ENCODE assay signal across 18 mouse cellular contexts in genomic region chr7:97407145-97407544, GRCm38 (mm10). TPM values are rescaled to one million over a fixed set of nuclear protein-coding genes. Genes with fewer than 3 reads are reported as not detected.
DNase-seq lines count a peak whose midpoint lies in the region; ATAC-seq and TF ChIP-seq lines count a peak whose summit lies in the region.
"Had no signal": no experiment of that assay in that cellular context is flagged by ENCODE, and none has a peak within 500 bp of the region (broad histone marks: within the 10 kb centered on the region; RNA-seq: fewer than 3 reads in every experiment).

No protein-coding gene starts in this region.

- no peak for DNase-seq in limb, embryonic 10.5 days (ENCODE audit: low spot score)
- no peak for DNase-seq in lung, postnatal 0 days (ENCODE audit: low spot score)
- no peak for DNase-seq in lung, adult 2 months
- no peak for DNase-seq in layer of hippocampus, adult 9-11 months
- no peak for DNase-seq in c-Kit-positive CD71-positive TER-119-positive erythroid progenitor cells, embryonic 14.5 days (ENCODE audit: low spot score)
- DNase-seq: adrenal gland, adult 2 months; adrenal gland, postnatal 25 days; cerebellum, adult 2 months; cerebellum, postnatal 10 days; gastrocnemius, postnatal 10 days; heart, adult 18-20 months; heart, postnatal 10 days had no signal

- WGBS in limb, embryonic 13.5 days = 83% methylated on average over 10 of the region's 10 CpGs
- WGBS in limb, embryonic 10.5 days = 95% methylated on average over 10 of the region's 10 CpGs
- WGBS in lung, postnatal 0 days = 58% methylated on average over 10 of the region's 10 CpGs
- 67% methylated on average over 10 of the region's 10 CpGs for WGBS in lung, adult 2 months
- 72% methylated on average over 10 of the region's 10 CpGs for WGBS in stomach, embryonic 14.5 days

- 0 out of 2 replicates have a peak, but pooled peaks cover 9% of the 10 kb centered on the region for H3K9me3 ChIP-seq in limb, embryonic 13.5 days
- H3K9me3 ChIP-seq in limb, embryonic 10.5 days (replicated peaks) = no peaks in the 10 kb centered on the region
- H3K9me3 ChIP-seq in lung, postnatal 0 days (ENCODE audit: low read length) = no peaks in the 10 kb centered on the region
- H3K9me3 ChIP-seq in stomach, embryonic 14.5 days (ENCODE audit: control insufficient read depth, low read depth, low read length) = no peaks in the 10 kb centered on the region
- H3K9me3 ChIP-seq: forebrain, embryonic 15.5 days; heart, embryonic 10.5 days; hindbrain, embryonic 13.5 days had no signal

- H3K27ac ChIP-seq in limb, embryonic 13.5 days = no peak overlapping the region
- H3K27ac ChIP-seq in limb, embryonic 10.5 days = no peak overlapping the region
- H3K27ac ChIP-seq in lung, postnatal 0 days (ENCODE audit: low read length) = no peak overlapping the region
- H3K27ac ChIP-seq in stomach, embryonic 14.5 days (ENCODE audit: low read length) = peak overlapping the region; percentile 11; the same call in 1 of the 2 replicates
- H3K27ac ChIP-seq: forebrain, embryonic 15.5 days; heart, embryonic 10.5 days; hindbrain, embryonic 13.5 days had no signal

- TF ChIP-seq CTCF in lung, postnatal 0 days (IDR thresholded peaks at IDR 0.05) = no peak
- TF ChIP-seq CTCF in lung, adult 2 months (IDR thresholded peaks at IDR 0.05; ENCODE audit: insufficient read depth, low read length) = no peak

- H3K4me1 ChIP-seq in limb, embryonic 13.5 days = no peaks in the 10 kb centered on the region
- 0 out of 2 replicates have a peak, but pooled peaks cover 3% of the 10 kb centered on the region for H3K4me1 ChIP-seq in limb, embryonic 10.5 days
- H3K4me1 ChIP-seq in lung, postnatal 0 days (ENCODE audit: insufficient read depth, low read depth, low read length) = no peaks in the 10 kb centered on the region
- no peaks in the 10 kb centered on the region for H3K4me1 ChIP-seq in lung, adult 2 months (ENCODE audit: control insufficient read depth, insufficient read depth, low read length)
- 0 out of 2 replicates have a peak, but pooled peaks cover 5% of the 10 kb centered on the region for H3K4me1 ChIP-seq in stomach, embryonic 14.5 days (ENCODE audit: control insufficient read depth, insufficient read depth, low read length)
- H3K4me1 ChIP-seq: heart, embryonic 10.5 days had no signal

- H3K4me3 ChIP-seq in limb, embryonic 13.5 days = no peak overlapping the region
- no peak overlapping the region for H3K4me3 ChIP-seq in limb, embryonic 10.5 days
- H3K4me3 ChIP-seq in lung, postnatal 0 days (ENCODE audit: low read depth, low read length) = no peak overlapping the region
- no peak overlapping the region for H3K4me3 ChIP-seq in lung, adult 2 months (replicated peaks; ENCODE audit: extremely low read depth, low read depth, low read length)
- H3K4me3 ChIP-seq in stomach, embryonic 14.5 days (ENCODE audit: low read depth, low read length) = no peak overlapping the region
- H3K4me3 ChIP-seq: forebrain, embryonic 15.5 days; heart, embryonic 10.5 days; hindbrain, embryonic 13.5 days had no signal

- ATAC-seq in limb, embryonic 13.5 days (ENCODE audit: low FRiP score, low read depth) = 0 out of 2 replicates have a peak, but pooled peaks have one; percentile 28
- ATAC-seq in lung, postnatal 0 days = peak; percentile 23
- ATAC-seq in stomach, embryonic 14.5 days (ENCODE audit: insufficient number of reproducible peaks, insufficient read depth, low FRiP score, low read depth) = 0 out of 2 replicates have a peak, but pooled peaks have one; percentile 46
- ATAC-seq: forebrain, embryonic 15.5 days had no signal

- peaks cover 63% of the 10 kb centered on the region for H3K36me3 ChIP-seq in limb, embryonic 13.5 days
- peaks cover 80% of the 10 kb centered on the region for H3K36me3 ChIP-seq in limb, embryonic 10.5 days
- peaks cover 20% of the 10 kb centered on the region; the same call in 1 of the 2 replicates for H3K36me3 ChIP-seq in lung, postnatal 0 days (ENCODE audit: insufficient read depth, low read length)
- H3K36me3 ChIP-seq in stomach, embryonic 14.5 days (ENCODE audit: control insufficient read depth, insufficient read depth, low read length) = peaks cover 16% of the 10 kb centered on the region

- H3K27me3 ChIP-seq in limb, embryonic 13.5 days = no peaks in the 10 kb centered on the region
- no peaks in the 10 kb centered on the region for H3K27me3 ChIP-seq in limb, embryonic 10.5 days (ENCODE audit: low read depth, poor library complexity, severe bottlenecking)
- H3K27me3 ChIP-seq in lung, postnatal 0 days (replicated peaks; ENCODE audit: insufficient read depth, low read length) = no peaks in the 10 kb centered on the region
- no peaks in the 10 kb centered on the region for H3K27me3 ChIP-seq in stomach, embryonic 14.5 days (ENCODE audit: control insufficient read depth, insufficient read depth, low read length)
- H3K27me3 ChIP-seq: forebrain, embryonic 15.5 days; hindbrain, embryonic 13.5 days had no signal

- TF ChIP-seq POLR2A in lung, adult 2 months (IDR thresholded peaks at IDR 0.05; ENCODE audit: borderline replicate concordance, extremely low read depth, low read depth, low read length) = no peak

- H3K4me2 ChIP-seq in limb, embryonic 13.5 days (replicated peaks) = no peak overlapping the region
- H3K4me2 ChIP-seq in lung, postnatal 0 days (replicated peaks; ENCODE audit: low read depth, low read length) = no peak overlapping the region
- no peak overlapping the region for H3K4me2 ChIP-seq in stomach, embryonic 14.5 days (replicated peaks; ENCODE audit: low read depth, low read length)
- H3K4me2 ChIP-seq: forebrain, embryonic 15.5 days; hindbrain, embryonic 13.5 days had no signal

- no peak for TF ChIP-seq EP300 in lung, postnatal 0 days (IDR thresholded peaks at IDR 0.05)

- no peak overlapping the region for H3K9ac ChIP-seq in limb, embryonic 13.5 days
- H3K9ac ChIP-seq in lung, postnatal 0 days (replicated peaks; ENCODE audit: low read depth) = no peak overlapping the region
- H3K9ac ChIP-seq in stomach, embryonic 14.5 days (replicated peaks; ENCODE audit: low read depth, low read length) = no peak overlapping the region
- H3K9ac ChIP-seq: forebrain, embryonic 15.5 days; hindbrain, embryonic 13.5 days had no signal

RNA-seq across cellular contexts. Expression of gene Ndufc2, which starts 7.3 kb away (rescaled TPM):
- polyA plus RNA-seq in limb, embryonic 13.5 days (2015; fragmentation: Nextera tagmentation; extraction: Ambion mirVana) = 345 and 348 TPM in 2 replicates
- polyA plus RNA-seq in limb, embryonic 10.5 days (2016; fragmentation: Nextera tagmentation; extraction: Ambion mirVana) = 305 and 321 TPM in 2 replicates
- polyA plus RNA-seq in lung, postnatal 0 days (2015; fragmentation: Nextera tagmentation; extraction: Ambion mirVana) = 461 and 535 TPM in 2 replicates
- 134 and 135 TPM in 2 replicates for polyA plus RNA-seq in lung, adult 2 months (2012; rRNA removed)
- 376 and 384 TPM in 2 replicates for polyA plus RNA-seq in stomach, embryonic 14.5 days (2014; fragmentation: Nextera tagmentation; extraction: Ambion mirVana)

RNA-seq across cellular contexts. Expression of gene Thrsp, which starts 10.4 kb away (rescaled TPM):
- polyA plus RNA-seq in limb, embryonic 13.5 days (2015; fragmentation: Nextera tagmentation; extraction: Ambion mirVana) = 0.34 and 0.55 TPM in 2 replicates
- 0.45 and 0.46 TPM in 2 replicates for polyA plus RNA-seq in limb, embryonic 10.5 days (2016; fragmentation: Nextera tagmentation; extraction: Ambion mirVana)
- 2.4 and 2.5 TPM in 2 replicates for polyA plus RNA-seq in lung, postnatal 0 days (2015; fragmentation: Nextera tagmentation; extraction: Ambion mirVana)
- polyA plus RNA-seq in lung, adult 2 months (2012; rRNA removed) = 72.8 and 95.2 TPM in 2 replicates
- polyA plus RNA-seq in stomach, embryonic 14.5 days (2014; fragmentation: Nextera tagmentation; extraction: Ambion mirVana) = 0.39 and 1.0 TPM in 2 replicates
- polyA plus RNA-seq: embryonic facial prominence, embryonic 11.5 days had no signal

RNA-seq across cellular contexts. Expression of gene Alg8, which starts 35.7 kb away (rescaled TPM):
- polyA plus RNA-seq in limb, embryonic 13.5 days (2015; fragmentation: Nextera tagmentation; extraction: Ambion mirVana) = 34.7 and 37.8 TPM in 2 replicates
- polyA plus RNA-seq in limb, embryonic 10.5 days (2016; fragmentation: Nextera tagmentation; extraction: Ambion mirVana) = 53.4 and 55.2 TPM in 2 replicates
- 11.0 TPM in 2 replicates for polyA plus RNA-seq in lung, postnatal 0 days (2015; fragmentation: Nextera tagmentation; extraction: Ambion mirVana)
- polyA plus RNA-seq in lung, adult 2 months (2012; rRNA removed) = 7.4 and 9.3 TPM in 2 replicates
- polyA plus RNA-seq in stomach, embryonic 14.5 days (2014; fragmentation: Nextera tagmentation; extraction: Ambion mirVana) = 38.3 and 40.5 TPM in 2 replicates

RNA-seq across cellular contexts. Expression of gene Kctd14, which starts 44.0 kb away (rescaled TPM):
- 4.5 and 5.5 TPM in 2 replicates for polyA plus RNA-seq in limb, embryonic 13.5 days (2015; fragmentation: Nextera tagmentation; extraction: Ambion mirVana)
- polyA plus RNA-seq in limb, embryonic 10.5 days (2016; fragmentation: Nextera tagmentation; extraction: Ambion mirVana) = 0.69 and 1.0 TPM in 2 replicates
- polyA plus RNA-seq in lung, postnatal 0 days (2015; fragmentation: Nextera tagmentation; extraction: Ambion mirVana) = 4.8 and 6.7 TPM in 2 replicates
- polyA plus RNA-seq in lung, adult 2 months (2012; rRNA removed) = 4.0 and 6.7 TPM in 2 replicates
- 10.8 and 12.6 TPM in 2 replicates for polyA plus RNA-seq in stomach, embryonic 14.5 days (2014; fragmentation: Nextera tagmentation; extraction: Ambion mirVana)

Comparison
In these comparisons a context has a peak if more than half of its experiments do, and no peak if none do; other contexts are left out.
1. RNA of gene Thrsp, which starts 10.4 kb away (polyA plus RNA-seq): 72.8 to 95.2 TPM in lung, adult 2 months; 2.4 to 2.5 TPM in lung, postnatal 0 days, 0.39 to 1.0 TPM in stomach, embryonic 14.5 days, 0.34 to 0.55 TPM in limb, embryonic 13.5 days and 0.45 to 0.46 TPM in limb, embryonic 10.5 days; every median in the first group is over 10 times any median in the second.
2. Peak in every context shown above with its lines, with median percentiles within 50 percentile points of each other: ATAC-seq.